Mouse (Mus musculus): ENCODE data around the gene Msmo1. TPM values are rescaled to one million over a fixed set of nuclear protein-coding genes. Genes with fewer than 3 reads are reported as not detected.

Msmo1 gene
- total and polyA plus RNA-seq, 2 experiments from 2014 or later: 33.3 to 41.2 TPM

GRCm38 (mm10) chr8:64769586-64769985 is 36.0 kb upstream of the Msmo1 start:
- no peak for DNase-seq (ENCODE audit: low spot score)
- WGBS: 70% methylated on average over 7 of the region's 7 CpGs

GRCm38 (mm10) chr8:64768645-64769044 is 35.1 kb upstream of the Msmo1 start:
- Histone ChIP-seq H3K9me3 (replicated peaks; ENCODE audit: control insufficient read depth, low read length) (no peaks in the 10 kb centered on the region), H3K36me3 (replicated peaks; ENCODE audit: control insufficient read depth, insufficient read depth, low read length) (0 out of 2 replicates have a peak, but pooled peaks cover 9% of the 10 kb centered on the region), H3K27ac (ENCODE audit: low read depth) (no peak overlapping the region), H3K9ac (replicated peaks; ENCODE audit: low read depth, low read length) (no peak overlapping the region), H3K4me2 (ENCODE audit: low read depth, low read length) (no peak overlapping the region), H3K4me3 (ENCODE audit: low read depth, low read length) (no peak overlapping the region), H3K27me3 (ENCODE audit: control insufficient read depth, insufficient read depth, low read length) (no peaks in the 10 kb centered on the region), H3K4me1 (ENCODE audit: control insufficient read depth, insufficient read depth) (no peaks in the 10 kb centered on the region)
- WGBS: 80% methylated on average over 9 of the region's 9 CpGs
- ATAC-seq (ENCODE audit: insufficient read depth, low read depth) (no peak), DNase-seq (ENCODE audit: low spot score) (no peak)
- no peak for TF ChIP-seq CTCF (IDR thresholded peaks at IDR 0.05; ENCODE audit: low read depth)
- no peak for TF ChIP-seq EP300 (IDR thresholded peaks at IDR 0.05; ENCODE audit: low read depth)

More at GRCm38 (mm10) chr8:64769586-64769985, 36.0 kb upstream of the Msmo1 start:
- Histone ChIP-seq H3K27ac (ENCODE audit: low read depth) (no peak overlapping the region), H3K27me3 (ENCODE audit: control insufficient read depth, insufficient read depth, low read length) (no peaks in the 10 kb centered on the region), H3K4me2 (ENCODE audit: low read depth, low read length) (no peak overlapping the region), H3K9me3 (replicated peaks; ENCODE audit: control insufficient read depth, low read length) (no peaks in the 10 kb centered on the region), H3K36me3 (replicated peaks; ENCODE audit: control insufficient read depth, insufficient read depth, low read length) (0 out of 2 replicates have a peak, but pooled peaks cover 7% of the 10 kb centered on the region), H3K9ac (replicated peaks; ENCODE audit: low read depth, low read length) (no peak overlapping the region), H3K4me1 (ENCODE audit: control insufficient read depth, insufficient read depth) (no peaks in the 10 kb centered on the region), H3K4me3 (ENCODE audit: low read depth, low read length) (no peak overlapping the region)
- ATAC-seq (ENCODE audit: insufficient read depth, low read depth): no peak
- TF ChIP-seq CTCF (IDR thresholded peaks at IDR 0.05; ENCODE audit: low read depth): no peak
- TF ChIP-seq EP300 (IDR thresholded peaks at IDR 0.05; ENCODE audit: low read depth): no peak

GRCm38 (mm10) chr8:64767047-64767446 is 33.5 kb upstream of the Msmo1 start:
- TF ChIP-seq EP300 (IDR thresholded peaks at IDR 0.05; ENCODE audit: low read depth): no peak
- no peak for TF ChIP-seq CTCF (IDR thresholded peaks at IDR 0.05; ENCODE audit: low read depth)
- Histone ChIP-seq H3K9me3 (replicated peaks; ENCODE audit: control insufficient read depth, low read length) (no peaks in the 10 kb centered on the region), H3K4me2 (ENCODE audit: low read depth, low read length) (no peak overlapping the region), H3K27ac (ENCODE audit: low read depth) (no peak overlapping the region), H3K27me3 (ENCODE audit: control insufficient read depth, insufficient read depth, low read length) (no peaks in the 10 kb centered on the region), H3K4me1 (ENCODE audit: control insufficient read depth, insufficient read depth) (no peaks in the 10 kb centered on the region), H3K9ac (replicated peaks; ENCODE audit: low read depth, low read length) (no peak overlapping the region), H3K36me3 (replicated peaks; ENCODE audit: control insufficient read depth, insufficient read depth, low read length) (0 out of 2 replicates have a peak, but pooled peaks cover 11% of the 10 kb centered on the region), H3K4me3 (ENCODE audit: low read depth, low read length) (no peak overlapping the region)
- WGBS: 92% methylated on average over 9 of the region's 9 CpGs
- ATAC-seq (ENCODE audit: insufficient read depth, low read depth): no peak
- DNase-seq (ENCODE audit: low spot score): no peak

- 61% methylated on average over 9 of the region's 9 CpGs for WGBS
- TF ChIP-seq CTCF (IDR thresholded peaks at IDR 0.05; ENCODE audit: low read depth) (no peak), EP300 (IDR thresholded peaks at IDR 0.05; ENCODE audit: low read depth) (no peak)
- Histone ChIP-seq H3K4me1 (ENCODE audit: control insufficient read depth, insufficient read depth) (no peaks in the 10 kb centered on the region), H3K9ac (replicated peaks; ENCODE audit: low read depth, low read length) (no peak overlapping the region), H3K27me3 (ENCODE audit: control insufficient read depth, insufficient read depth, low read length) (no peaks in the 10 kb centered on the region), H3K9me3 (replicated peaks; ENCODE audit: control insufficient read depth, low read length) (no peaks in the 10 kb centered on the region), H3K27ac (ENCODE audit: low read depth) (no peak overlapping the region), H3K4me3 (ENCODE audit: low read depth, low read length) (no peak overlapping the region), H3K36me3 (replicated peaks; ENCODE audit: control insufficient read depth, insufficient read depth, low read length) (0 out of 2 replicates have a peak, but pooled peaks cover 5% of the 10 kb centered on the region), H3K4me2 (ENCODE audit: low read depth, low read length) (no peak overlapping the region)
- ATAC-seq (ENCODE audit: insufficient read depth, low read depth): no peak
- no peak for DNase-seq (ENCODE audit: low spot score)
Observed at GRCm38 (mm10) chr8:64764075-64764474, 30.5 kb upstream of the Msmo1 start.

- Histone ChIP-seq H3K9ac (replicated peaks; ENCODE audit: low read depth, low read length) (no peak overlapping the region), H3K4me1 (ENCODE audit: control insufficient read depth, insufficient read depth) (no peaks in the 10 kb centered on the region), H3K36me3 (replicated peaks; ENCODE audit: control insufficient read depth, insufficient read depth, low read length) (peaks cover 12% of the 10 kb centered on the region), H3K27ac (ENCODE audit: low read depth) (no peak overlapping the region), H3K27me3 (ENCODE audit: control insufficient read depth, insufficient read depth, low read length) (no peaks in the 10 kb centered on the region), H3K4me2 (ENCODE audit: low read depth, low read length) (no peak overlapping the region), H3K9me3 (replicated peaks; ENCODE audit: control insufficient read depth, low read length) (no peaks in the 10 kb centered on the region), H3K4me3 (ENCODE audit: low read depth, low read length) (no peak overlapping the region)
- ATAC-seq (ENCODE audit: insufficient read depth, low read depth): no peak
- WGBS: 77% methylated on average over 1 of the region's 1 CpGs
- no peak for TF ChIP-seq CTCF (IDR thresholded peaks at IDR 0.05; ENCODE audit: low read depth)
- TF ChIP-seq EP300 (IDR thresholded peaks at IDR 0.05; ENCODE audit: low read depth): no peak
- DNase-seq (ENCODE audit: low spot score): no peak
Observed at GRCm38 (mm10) chr8:64762751-64763150, 29.2 kb upstream of the Msmo1 start.

- no peak overlapping the region for H3K27ac ChIP-seq (ENCODE audit: low read depth)
- no peak for ATAC-seq (ENCODE audit: insufficient read depth, low read depth)
- H3K9ac ChIP-seq (replicated peaks; ENCODE audit: low read depth, low read length): no peak overlapping the region
- H3K4me1 ChIP-seq (ENCODE audit: control insufficient read depth, insufficient read depth): no peaks in the 10 kb centered on the region
- no peaks in the 10 kb centered on the region for H3K27me3 ChIP-seq (ENCODE audit: control insufficient read depth, insufficient read depth, low read length)
- H3K36me3 ChIP-seq (replicated peaks; ENCODE audit: control insufficient read depth, insufficient read depth, low read length): peaks cover 18% of the 10 kb centered on the region
- DNase-seq (ENCODE audit: low spot score): no peak
- H3K9me3 ChIP-seq (replicated peaks; ENCODE audit: control insufficient read depth, low read length): no peaks in the 10 kb centered on the region
- H3K4me2 ChIP-seq (ENCODE audit: low read depth, low read length): no peak overlapping the region
- WGBS: 76% methylated on average over 8 of the region's 8 CpGs
- no peak overlapping the region for H3K4me3 ChIP-seq (ENCODE audit: low read depth, low read length)
- TF ChIP-seq EP300 (IDR thresholded peaks at IDR 0.05; ENCODE audit: low read depth) (no peak), CTCF (IDR thresholded peaks at IDR 0.05; ENCODE audit: low read depth) (peak; percentile 43)
Observed at GRCm38 (mm10) chr8:64761430-64761829, 27.8 kb upstream of the Msmo1 start.
